In the genomic region with DNA sequence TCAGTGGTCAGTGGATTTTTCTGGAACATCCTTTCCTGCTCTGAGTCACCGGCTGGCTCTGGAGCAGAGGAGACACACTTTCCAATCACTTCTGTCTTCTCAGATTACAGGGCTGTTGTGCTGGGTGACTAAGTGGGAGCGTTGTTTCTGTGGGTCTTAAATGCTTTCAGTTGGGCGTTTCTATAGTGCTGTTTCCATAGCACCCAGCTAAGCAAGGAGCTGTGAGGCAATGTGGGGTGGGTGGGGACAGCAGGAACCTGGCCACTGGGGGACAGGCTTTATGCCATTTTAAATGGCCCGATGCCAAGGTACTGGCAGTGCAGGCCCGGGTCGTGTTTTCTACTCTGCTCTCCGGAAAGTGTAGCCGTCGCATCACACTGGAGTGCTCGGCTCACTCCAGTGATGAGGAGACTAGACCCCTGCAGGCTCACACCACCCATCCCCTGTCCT, we compare ENCODE assay signal across 8 mouse cellular contexts. TPM values are rescaled to one million over a fixed set of nuclear protein-coding genes. Genes with fewer than 3 reads are reported as not detected.
DNase-seq lines count a peak whose midpoint lies in the region; ATAC-seq and TF ChIP-seq lines count a peak whose summit lies in the region.

No protein-coding gene starts in this region.

- H3K9ac ChIP-seq in forebrain, postnatal 0 days = no peak overlapping the region
- no peak overlapping the region for H3K9ac ChIP-seq in intestine, embryonic 14.5 days (ENCODE audit: low read length)
- no peak overlapping the region for H3K9ac ChIP-seq in lung, postnatal 0 days (replicated peaks; ENCODE audit: low read depth)
- H3K9ac ChIP-seq in stomach, embryonic 15.5 days = no peak overlapping the region

- no peaks in the 10 kb centered on the region for H3K9me3 ChIP-seq in forebrain, postnatal 0 days (ENCODE audit: low read length)
- H3K9me3 ChIP-seq in intestine, embryonic 14.5 days (ENCODE audit: control insufficient read depth, low read length) = no peaks in the 10 kb centered on the region
- no peaks in the 10 kb centered on the region for H3K9me3 ChIP-seq in lung, postnatal 0 days (ENCODE audit: low read length)
- H3K9me3 ChIP-seq in stomach, embryonic 15.5 days = no peaks in the 10 kb centered on the region

- H3K27ac ChIP-seq in forebrain, postnatal 0 days (ENCODE audit: low read depth, low read length) = no peak overlapping the region
- H3K27ac ChIP-seq in intestine, embryonic 14.5 days (ENCODE audit: low read depth) = peak overlapping the region; percentile 51
- peak overlapping the region; percentile 66 for H3K27ac ChIP-seq in lung, postnatal 0 days (ENCODE audit: low read length)
- peak overlapping the region; percentile 76 for H3K27ac ChIP-seq in stomach, embryonic 15.5 days

- TF ChIP-seq CTCF in forebrain, postnatal 0 days (IDR thresholded peaks at IDR 0.05; ENCODE audit: low read depth) = no peak; the same call in 1 of the 2 replicates
- peak; percentile 51 for TF ChIP-seq CTCF in lung, postnatal 0 days (IDR thresholded peaks at IDR 0.05)

- peak; percentile 59 for ATAC-seq in forebrain, postnatal 0 days
- 0 out of 2 replicates have a peak, but pooled peaks have one; percentile 16 for ATAC-seq in intestine, embryonic 14.5 days (replicated peaks; ENCODE audit: low FRiP score, low TSS enrichment, low read depth)
- peak; percentile 90 for ATAC-seq in lung, postnatal 0 days
- ATAC-seq in stomach, embryonic 15.5 days (ENCODE audit: insufficient read depth, low FRiP score, low read depth) = peak; percentile 20

- no peak overlapping the region for H3K4me2 ChIP-seq in forebrain, postnatal 0 days (ENCODE audit: low read depth)
- no peak overlapping the region for H3K4me2 ChIP-seq in intestine, embryonic 14.5 days (ENCODE audit: low read length)
- H3K4me2 ChIP-seq in lung, postnatal 0 days (replicated peaks; ENCODE audit: low read depth, low read length) = no peak overlapping the region
- H3K4me2 ChIP-seq in stomach, embryonic 15.5 days = no peak overlapping the region

- peaks cover 12% of the 10 kb centered on the region; the same call in 1 of the 2 replicates for H3K4me1 ChIP-seq in forebrain, postnatal 0 days (ENCODE audit: insufficient read depth)
- peaks cover 26% of the 10 kb centered on the region for H3K4me1 ChIP-seq in intestine, embryonic 14.5 days (replicated peaks; ENCODE audit: control insufficient read depth, insufficient read depth, low read length)
- H3K4me1 ChIP-seq in lung, postnatal 0 days (ENCODE audit: insufficient read depth, low read depth, low read length) = peaks cover 11% of the 10 kb centered on the region
- H3K4me1 ChIP-seq in stomach, embryonic 15.5 days = peaks cover 34% of the 10 kb centered on the region

- H3K27me3 ChIP-seq in forebrain, postnatal 0 days (ENCODE audit: insufficient read depth, low read length) = no peaks in the 10 kb centered on the region
- no peaks in the 10 kb centered on the region for H3K27me3 ChIP-seq in intestine, embryonic 14.5 days (replicated peaks; ENCODE audit: control insufficient read depth, insufficient read depth, low read length)
- H3K27me3 ChIP-seq in lung, postnatal 0 days (replicated peaks; ENCODE audit: insufficient read depth, low read length) = no peaks in the 10 kb centered on the region
- H3K27me3 ChIP-seq in stomach, embryonic 15.5 days (replicated peaks) = no peaks in the 10 kb centered on the region

- peaks cover 5% of the 10 kb centered on the region; the same call in 1 of the 2 replicates for H3K36me3 ChIP-seq in forebrain, postnatal 0 days (ENCODE audit: insufficient read depth)
- peaks cover 8% of the 10 kb centered on the region for H3K36me3 ChIP-seq in intestine, embryonic 14.5 days (ENCODE audit: control insufficient read depth, insufficient read depth, low read length)
- 0 out of 2 replicates have a peak, but pooled peaks cover under 1% of the 10 kb centered on the region for H3K36me3 ChIP-seq in lung, postnatal 0 days (ENCODE audit: insufficient read depth, low read length)
- H3K36me3 ChIP-seq in stomach, embryonic 15.5 days = peaks cover 3% of the 10 kb centered on the region; the same call in 1 of the 2 replicates

- WGBS in forebrain, postnatal 0 days = 7% methylated on average over 10 of the region's 10 CpGs
- WGBS in intestine, embryonic 14.5 days = 37% methylated on average over 10 of the region's 10 CpGs
- 9% methylated on average over 10 of the region's 10 CpGs for WGBS in lung, postnatal 0 days
- 34% methylated on average over 10 of the region's 10 CpGs for WGBS in stomach, embryonic 15.5 days

- peak; percentile 72 to 84 for DNase-seq in adrenal gland, adult (ENCODE audit: inconsistent age in 2 of 2, low spot score in 1 of 2)
- no peak for DNase-seq in adrenal gland, adult 18-20 months (ENCODE audit: low spot score in 2 of 2)
- DNase-seq in adipocyte (ENCODE audit: low spot score) = peak; percentile 66
- peak; percentile 55 for DNase-seq in forebrain, postnatal 0 days
- DNase-seq in intestine, embryonic 14.5 days (ENCODE audit: low spot score) = peak; percentile 55
- peak; percentile 98 for DNase-seq in lung, postnatal 0 days (ENCODE audit: low spot score)
- no peak for DNase-seq in c-Kit-positive CD71-positive TER-119-positive erythroid progenitor cells, embryonic 14.5 days (ENCODE audit: low spot score)

- H3K4me3 ChIP-seq in forebrain, postnatal 0 days (ENCODE audit: low read depth, low read length) = no peak overlapping the region
- no peak overlapping the region for H3K4me3 ChIP-seq in intestine, embryonic 14.5 days (ENCODE audit: low read depth, low read length)
- no peak overlapping the region for H3K4me3 ChIP-seq in lung, postnatal 0 days (ENCODE audit: low read depth, low read length)
- H3K4me3 ChIP-seq in stomach, embryonic 15.5 days (replicated peaks) = no peak overlapping the region

- TF ChIP-seq EP300 in lung, postnatal 0 days (IDR thresholded peaks at IDR 0.05) = no peak

RNA-seq across cellular contexts. Expression of a gene that starts 46.6 kb away (rescaled TPM):
- 10 to 100 TPM; 16.5 to 31.7 TPM for total RNA-seq in adrenal gland, adult 18-20 months (2021)
- total RNA-seq in forebrain, postnatal 0 days (2014; rRNA removed) = 42.3 and 52.0 TPM in 2 replicates
- polyA plus RNA-seq in forebrain, postnatal 0 days (2015; fragmentation: Nextera tagmentation; extraction: Ambion mirVana) = 31.1 and 36.6 TPM in 2 replicates
- polyA plus RNA-seq in intestine, embryonic 14.5 days (2014; fragmentation: Nextera tagmentation; extraction: Ambion mirVana) = 15.2 and 17.5 TPM in 2 replicates
- 42.9 and 52.6 TPM in 2 replicates for polyA plus RNA-seq in lung, postnatal 0 days (2015; fragmentation: Nextera tagmentation; extraction: Ambion mirVana)
- polyA plus RNA-seq in stomach, embryonic 15.5 days (2015; fragmentation: Nextera tagmentation; extraction: Ambion mirVana) = 24.8 and 30.9 TPM in 2 replicates

RNA-seq across cellular contexts. Expression of a gene that starts 57.8 kb away (rescaled TPM):
- 10 to 100 TPM; 10.3 to 22.0 TPM for total RNA-seq in adrenal gland, adult 18-20 months (2021)
- total RNA-seq in forebrain, postnatal 0 days (2014; rRNA removed) = 104 and 110 TPM in 2 replicates
- 27.3 and 31.7 TPM in 2 replicates for polyA plus RNA-seq in forebrain, postnatal 0 days (2015; fragmentation: Nextera tagmentation; extraction: Ambion mirVana)
- 4.2 and 4.5 TPM in 2 replicates for polyA plus RNA-seq in intestine, embryonic 14.5 days (2014; fragmentation: Nextera tagmentation; extraction: Ambion mirVana)
- polyA plus RNA-seq in lung, postnatal 0 days (2015; fragmentation: Nextera tagmentation; extraction: Ambion mirVana) = 1.4 and 1.7 TPM in 2 replicates
- 3.8 and 4.5 TPM in 2 replicates for polyA plus RNA-seq in stomach, embryonic 15.5 days (2015; fragmentation: Nextera tagmentation; extraction: Ambion mirVana)

Comparison
In these comparisons a context has a peak if more than half of its experiments do, and no peak if none do; other contexts are left out.
1. DNase-seq: peak in adrenal gland, adult (2 of 2), adipocyte (single experiment), forebrain, postnatal 0 days (single experiment), intestine, embryonic 14.5 days (single experiment) and lung, postnatal 0 days (single experiment); none in adrenal gland, adult 18-20 months (0 of 2) and c-Kit-positive CD71-positive TER-119-positive erythroid progenitor cells, embryonic 14.5 days (single experiment).
2. ATAC-seq: peak in every context shown above with its lines; median percentile 90 in lung, postnatal 0 days; 59 in forebrain, postnatal 0 days; 20 in stomach, embryonic 15.5 days; 16 in intestine, embryonic 14.5 days.